Mouse (Mus musculus) intestine, embryonic 14.5 days (tissue): ENCODE measurements around the gene Clic3. TPM values are rescaled to one million over a fixed set of nuclear protein-coding genes. Genes with fewer than 3 reads are reported as not detected.

Experiments used
- ATAC-seq: fragments of 200-750 bp; cut with Nextera tagmentation; replicated peaks from 2 replicates; pipeline ENCODE4 v1.8.0; 2017; ENCODE audit warnings: low read depth, moderate number of reproducible peaks, moderate TSS enrichment, moderate library complexity; ENCODE audit not compliant: low FRiP score, low TSS enrichment
- DNase-seq: peaks from one replicate; pipeline ENCODE4 v3.0.0-alpha.2; 2018; ENCODE audit warnings: low spot score
- H3K27ac ChIP-seq: fragments of 300-500 bp; sonication (generic); 2 replicates; pipeline ENCODE4 v1.5.1; 2014; ENCODE audit warnings: low read depth, mild to moderate bottlenecking, control low read depth
- H3K27me3 ChIP-seq: fragments of 300-500 bp; sonication (generic); replicated peaks from 2 replicates; pipeline ENCODE4 v1.6.1; 2014; ENCODE audit warnings: low read length, control low read depth; ENCODE audit not compliant: control insufficient read depth, insufficient read depth
- H3K36me3 ChIP-seq: fragments of 300-500 bp; sonication (generic); 2 replicates; pipeline ENCODE4 v1.6.1; 2014; ENCODE audit warnings: low read length, control low read depth; ENCODE audit not compliant: control insufficient read depth, insufficient read depth
- H3K4me1 ChIP-seq: fragments of 300-500 bp; sonication (generic); replicated peaks from 2 replicates; pipeline ENCODE4 v1.6.1; 2014; ENCODE audit warnings: low read length, control low read depth, mixed read lengths; ENCODE audit not compliant: control insufficient read depth, insufficient read depth
- H3K4me2 ChIP-seq: fragments of 300-500 bp; sonication (generic); 2 replicates; pipeline ENCODE4 v1.6.1; 2014; ENCODE audit warnings: low read length
- H3K4me3 ChIP-seq: fragments of 300-500 bp; sonication (generic); 2 replicates; pipeline ENCODE4 v1.5.1; 2014; ENCODE audit warnings: low read depth, low read length, control low read depth, mixed read lengths
- H3K9ac ChIP-seq: fragments of 300-500 bp; sonication (generic); 2 replicates; pipeline ENCODE4 v1.6.1; 2014; ENCODE audit warnings: mild to moderate bottlenecking, low read length
- H3K9me3 ChIP-seq: fragments of 300-500 bp; sonication (generic); 2 replicates; pipeline ENCODE4 v1.6.1; 2016; ENCODE audit warnings: low read length, control low read depth; ENCODE audit not compliant: control insufficient read depth
- WGBS: fragments of 180-500 bp; shearing (Covaris S2); extraction: QIAGEN DNeasy Blood & Tissue Kit; methylation state at CpG from one replicate; pipeline ENCODE4 v1.1.7; 2014; 5-methylcytosine and 5-hydroxymethylcytosine counted together
- polyA plus RNA-seq: library from polyadenylated mRNA; unstranded; fragments of >200 nt; fragmentation: Nextera tagmentation; extraction: Ambion mirVana; gene quantifications from 2 replicates; pipeline ENCODE4 v1.2.1, GENCODE M21; 2014

Gene Clic3
- polyA plus RNA-seq, 1 experiment from 2014 or later = 1.8 TPM

GRCm38 (mm10) chr2:25433101-25433500 is 23.5 kb upstream of the Clic3 start:
- Histone ChIP-seq H3K4me3 (no peak overlapping the region), H3K27me3 (peaks cover 3% of the 10 kb centered on the region; the same call in 1 of the 2 replicates), H3K36me3 (no peaks in the 10 kb centered on the region), H3K4me2 (no peak overlapping the region), H3K9ac (no peak overlapping the region), H3K9me3 (no peaks in the 10 kb centered on the region), H3K4me1 (no peaks in the 10 kb centered on the region), H3K27ac (no peak overlapping the region)
- no peak for ATAC-seq
- DNase-seq = no peak
- WGBS = 86% methylated on average over 17 of the region's 17 CpGs

GRCm38 (mm10) chr2:25434292-25434691 is 22.3 kb upstream of the Clic3 start:
- Histone ChIP-seq H3K4me2 (no peak overlapping the region), H3K27me3 (peaks cover 3% of the 10 kb centered on the region; the same call in 1 of the 2 replicates), H3K9me3 (no peaks in the 10 kb centered on the region), H3K36me3 (no peaks in the 10 kb centered on the region), H3K4me3 (no peak overlapping the region), H3K9ac (no peak overlapping the region), H3K27ac (no peak overlapping the region), H3K4me1 (no peaks in the 10 kb centered on the region)
- WGBS = 89% methylated on average over 8 of the region's 8 CpGs
- ATAC-seq = no peak
- no peak for DNase-seq

- H3K9me3 ChIP-seq = no peaks in the 10 kb centered on the region
- H3K4me3 ChIP-seq = no peak overlapping the region
- no peak overlapping the region for H3K9ac ChIP-seq
- no peak overlapping the region for H3K4me2 ChIP-seq
- no peaks in the 10 kb centered on the region for H3K27me3 ChIP-seq
- no peak overlapping the region for H3K27ac ChIP-seq
- 87% methylated on average over 10 of the region's 10 CpGs for WGBS
- H3K4me1 ChIP-seq = no peaks in the 10 kb centered on the region
- H3K36me3 ChIP-seq = no peaks in the 10 kb centered on the region
- no peak for DNase-seq
- no peak for ATAC-seq
Measured at GRCm38 (mm10) chr2:25436286-25436820, 20.3 kb upstream of the Clic3 start.

- Histone ChIP-seq H3K36me3 (0 out of 2 replicates have a peak, but pooled peaks cover 6% of the 10 kb centered on the region), H3K27ac (no peak overlapping the region), H3K4me3 (no peak overlapping the region), H3K4me1 (no peaks in the 10 kb centered on the region), H3K27me3 (no peaks in the 10 kb centered on the region), H3K9me3 (no peaks in the 10 kb centered on the region), H3K4me2 (no peak overlapping the region), H3K9ac (no peak overlapping the region)
- DNase-seq (no peak), ATAC-seq (no peak)
- 86% methylated on average over 20 of the region's 20 CpGs for WGBS
Measured at GRCm38 (mm10) chr2:25441067-25441466, 15.6 kb upstream of the Clic3 start.

- Histone ChIP-seq H3K9ac (no peak overlapping the region), H3K4me1 (no peaks in the 10 kb centered on the region), H3K27ac (no peak overlapping the region), H3K36me3 (0 out of 2 replicates have a peak, but pooled peaks cover 6% of the 10 kb centered on the region), H3K27me3 (no peaks in the 10 kb centered on the region), H3K9me3 (no peaks in the 10 kb centered on the region), H3K4me2 (no peak overlapping the region), H3K4me3 (no peak overlapping the region)
- DNase-seq (no peak), ATAC-seq (no peak)
- WGBS = 88% methylated on average over 14 of the region's 14 CpGs
Measured at GRCm38 (mm10) chr2:25442682-25443081, 14.0 kb upstream of the Clic3 start.

GRCm38 (mm10) chr2:25450853-25451647 is 5.6 kb upstream of the Clic3 start:
- H3K4me3 ChIP-seq = no peak overlapping the region
- H3K27me3 ChIP-seq = no peaks in the 10 kb centered on the region
- ATAC-seq (no peak), DNase-seq (no peak)
- no peaks in the 10 kb centered on the region for H3K36me3 ChIP-seq
- H3K27ac ChIP-seq = no peak overlapping the region
- H3K4me1 ChIP-seq = no peaks in the 10 kb centered on the region
- H3K9ac ChIP-seq = no peak overlapping the region
- no peak overlapping the region for H3K4me2 ChIP-seq
- 80% methylated on average over 8 of the region's 8 CpGs for WGBS
- no peaks in the 10 kb centered on the region for H3K9me3 ChIP-seq

GRCm38 (mm10) chr2:25452951-25453350 is 3.7 kb upstream of the Clic3 start:
- 33% methylated on average over 1 of the region's 1 CpGs for WGBS
- Histone ChIP-seq H3K27ac (no peak overlapping the region), H3K9me3 (no peaks in the 10 kb centered on the region), H3K4me2 (no peak overlapping the region), H3K4me1 (no peaks in the 10 kb centered on the region), H3K36me3 (no peaks in the 10 kb centered on the region), H3K27me3 (no peaks in the 10 kb centered on the region), H3K9ac (no peak overlapping the region), H3K4me3 (no peak overlapping the region)
- DNase-seq (no peak), ATAC-seq (no peak)

GRCm38 (mm10) chr2:25457022-25457896 is 621 bp downstream of the Clic3 start:
- H3K4me1 ChIP-seq = peaks cover 16% of the 10 kb centered on the region; the same call in 1 of the 2 replicates
- H3K9me3 ChIP-seq = no peaks in the 10 kb centered on the region
- ATAC-seq (no peak), DNase-seq (no peak)
- H3K27me3 ChIP-seq = no peaks in the 10 kb centered on the region
- H3K27ac ChIP-seq = no peak overlapping the region
- no peak overlapping the region for H3K9ac ChIP-seq
- WGBS = 84% methylated on average over 9 of the region's 9 CpGs
- 0 out of 2 replicates have a peak, but pooled peaks cover 5% of the 10 kb centered on the region for H3K36me3 ChIP-seq
- no peak overlapping the region for H3K4me2 ChIP-seq
- no peak overlapping the region for H3K4me3 ChIP-seq
